Mouse (Mus musculus) bone marrow macrophage, adult 2 months (primary cell): ENCODE results near the gene Pkig. TPM values are rescaled to one million over a fixed set of nuclear protein-coding genes. Genes with fewer than 3 reads are reported as not detected.
"Not testable (repeated sequence)": the region's sequence is repeated elsewhere in the genome, so short reads cannot be mapped to it uniquely, and the experiment has no call there.

Experiments used
- H3K27ac ChIP-seq: 2 replicates; pipeline ENCODE4 v1.5.1; 2012; ENCODE audit warnings: low read depth, low read length; ENCODE audit not compliant: insufficient read depth
- H3K4me1 ChIP-seq: 2 replicates; pipeline ENCODE4 v1.6.1; 2012; ENCODE audit warnings: low read length; ENCODE audit not compliant: control insufficient read depth, insufficient read depth
- H3K4me3 ChIP-seq: 2 replicates; pipeline ENCODE4 v1.5.1; 2012; ENCODE audit warnings: mild to moderate bottlenecking, low read length, moderate library complexity; ENCODE audit not compliant: insufficient read depth
- CTCF ChIP-seq: IDR thresholded peaks from 2 replicates; pipeline ENCODE4 v1.5.1; 2012; ENCODE audit warnings: low read depth, mild to moderate bottlenecking, low read length, moderate library complexity
- POLR2A ChIP-seq: IDR thresholded peaks from 2 replicates; pipeline ENCODE4 v1.6.1; 2012; ENCODE audit warnings: mild to moderate bottlenecking, low read depth, low read length, borderline replicate concordance
- polyA plus RNA-seq: library from polyadenylated mRNA; stranded (reverse); fragments of >200 nt; gene quantifications from 2 replicates; pipeline ENCODE4 v1.2.4, GENCODE M21; 2012; ENCODE audit not compliant: missing spikeins, insufficient read depth, insufficient read length

Pkig gene
- polyA plus RNA-seq, 1 experiment, result 83.8 TPM

DNA sequence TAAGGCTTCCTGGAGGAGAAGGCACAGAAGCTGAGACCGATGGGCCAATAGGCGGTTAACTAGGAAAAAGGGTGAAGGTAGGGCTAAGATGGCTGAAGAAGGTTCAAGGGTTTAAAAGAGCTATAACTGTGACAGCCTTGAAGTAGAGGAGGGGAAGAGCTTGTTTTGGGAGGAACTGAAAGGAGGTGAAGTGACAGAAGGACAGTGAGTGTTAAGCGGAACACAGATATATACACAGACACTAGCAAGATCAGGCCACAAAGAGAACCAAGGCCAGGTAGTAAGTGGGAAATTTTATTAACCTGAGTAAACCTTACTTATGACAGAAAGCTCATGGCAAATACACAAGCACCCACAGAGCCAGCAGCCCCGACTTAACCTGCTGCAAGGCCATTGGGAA is 18.1 kb downstream of the Pkig start:
- no peak overlapping the region for H3K4me3 ChIP-seq
- peak overlapping the region; percentile 46 for H3K27ac ChIP-seq
- no peak for TF ChIP-seq CTCF
- TF ChIP-seq POLR2A, result no peak
- H3K4me1 ChIP-seq, result peaks cover 45% of the 10 kb centered on the region

DNA sequence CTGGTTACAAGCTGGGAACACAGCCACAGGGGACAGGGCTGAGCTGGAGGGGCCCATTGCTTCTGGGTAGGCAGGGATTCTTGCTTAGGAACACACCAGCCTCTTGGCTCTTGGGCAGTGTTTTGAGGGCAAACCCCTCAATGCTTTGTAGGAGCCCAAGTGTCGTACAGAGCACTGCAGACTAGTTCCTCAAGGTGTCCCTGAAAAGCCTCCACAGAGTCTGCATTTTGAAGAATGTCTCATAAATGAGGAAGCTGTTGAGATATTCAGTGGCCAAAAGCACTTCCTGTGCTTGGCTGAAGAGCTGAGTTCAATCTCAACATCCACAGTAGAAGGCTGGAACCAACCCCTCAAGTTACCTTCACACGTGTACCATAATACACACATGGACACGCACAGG is 18.6 kb downstream of the Pkig start:
- Histone ChIP-seq H3K27ac (peak overlapping the region; percentile 47), H3K4me1 (peaks cover 43% of the 10 kb centered on the region), H3K4me3 (no peak overlapping the region)
- TF ChIP-seq CTCF, result no peak
- no peak for TF ChIP-seq POLR2A

DNA sequence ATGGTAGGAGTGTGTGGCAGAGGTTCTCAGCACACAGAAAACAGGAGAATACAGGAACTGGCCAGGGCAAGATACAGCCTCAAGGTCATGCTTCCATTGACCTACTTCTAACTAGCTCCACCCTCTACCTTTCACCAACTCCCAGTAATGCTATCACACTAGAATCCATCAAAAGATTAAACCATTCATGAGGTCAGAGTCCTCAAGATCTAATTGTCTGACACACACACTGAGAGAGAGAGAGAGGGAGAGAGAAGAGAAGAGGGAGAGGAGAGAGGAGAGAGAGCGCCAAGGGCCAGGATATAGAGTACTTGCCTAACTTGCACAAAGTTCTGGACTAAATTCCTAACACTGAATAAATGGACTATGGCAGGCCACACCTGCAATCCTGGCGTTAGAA is 24.2 kb downstream of the Pkig start:
- Histone ChIP-seq H3K27ac (no peak overlapping the region), H3K4me3 (no peak overlapping the region), H3K4me1 (peaks cover 36% of the 10 kb centered on the region)
- no peak for TF ChIP-seq CTCF
- TF ChIP-seq POLR2A, result no peak

DNA sequence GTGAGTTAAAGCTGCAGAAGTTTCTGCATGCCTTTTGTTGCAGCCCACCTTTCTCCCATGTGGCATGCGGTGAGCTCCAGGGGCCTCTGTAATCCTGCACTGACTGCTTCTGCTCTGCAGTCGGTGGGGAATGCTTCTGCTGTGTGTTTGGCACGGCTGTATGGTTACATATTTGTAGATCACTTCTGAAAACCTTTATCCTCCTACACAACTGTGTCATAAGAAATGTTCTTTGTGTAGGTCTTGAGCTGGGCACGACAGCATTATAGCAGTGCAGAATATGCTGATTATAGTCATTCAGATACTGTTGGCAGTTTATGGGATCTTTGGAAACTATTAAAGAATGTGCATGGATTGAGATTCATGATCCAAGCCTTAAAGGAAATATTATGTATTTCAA is 27.1 kb downstream of the Pkig start:
- Histone ChIP-seq H3K27ac (no peak overlapping the region), H3K4me1 (peaks cover 26% of the 10 kb centered on the region), H3K4me3 (no peak overlapping the region)
- TF ChIP-seq CTCF, result no peak
- TF ChIP-seq POLR2A, result no peak

DNA sequence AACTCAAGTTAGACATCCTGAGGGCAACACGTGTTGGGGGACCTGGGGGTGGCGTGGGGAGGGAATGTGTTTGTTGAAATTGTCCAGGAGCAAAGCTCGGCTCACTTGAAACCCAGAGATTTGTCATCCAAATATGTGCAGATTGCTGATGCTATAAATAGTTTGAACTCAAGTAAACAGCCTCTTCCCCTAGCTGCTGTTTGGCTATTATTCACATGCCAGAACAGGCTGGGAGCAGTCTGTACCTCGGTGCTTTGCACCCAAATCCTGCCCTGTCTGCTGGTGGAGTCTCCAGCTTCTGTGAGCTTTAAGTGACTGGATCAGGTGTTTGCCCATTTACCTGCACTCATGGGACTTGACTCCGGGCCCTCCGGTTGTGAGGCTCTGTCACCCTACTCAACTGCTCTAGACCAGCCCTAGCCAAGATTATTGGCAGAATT is 27.6 kb downstream of the Pkig start:
- Histone ChIP-seq H3K4me1 (peaks cover 26% of the 10 kb centered on the region), H3K4me3 (no peak overlapping the region), H3K27ac (peak overlapping the region; percentile 25)
- TF ChIP-seq POLR2A (no peak), CTCF (no peak)

DNA sequence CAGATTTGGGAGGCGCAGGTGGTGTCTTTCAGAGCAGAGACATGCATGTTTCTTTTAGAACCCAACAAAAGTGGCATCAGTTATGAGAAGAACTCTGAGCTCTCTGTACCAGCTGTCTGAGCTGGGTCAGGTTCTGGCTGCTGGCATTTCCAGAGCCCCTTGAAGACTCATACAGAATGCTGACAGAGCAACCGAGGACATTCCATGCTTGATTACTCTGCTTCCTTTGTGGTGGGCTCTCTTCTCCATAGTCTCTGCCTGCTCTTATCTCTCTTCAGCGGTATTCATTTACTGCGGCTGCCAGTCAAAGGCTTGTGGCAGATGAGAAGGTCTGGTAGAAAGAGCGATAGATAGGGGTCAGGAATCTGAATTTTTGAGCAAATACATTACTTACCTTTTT is 28.0 kb downstream of the Pkig start:
- Histone ChIP-seq H3K4me3 (no peak overlapping the region), H3K4me1 (peaks cover 26% of the 10 kb centered on the region), H3K27ac (peak overlapping the region; percentile 25)
- TF ChIP-seq POLR2A, result no peak
- TF ChIP-seq CTCF, result no peak

DNA sequence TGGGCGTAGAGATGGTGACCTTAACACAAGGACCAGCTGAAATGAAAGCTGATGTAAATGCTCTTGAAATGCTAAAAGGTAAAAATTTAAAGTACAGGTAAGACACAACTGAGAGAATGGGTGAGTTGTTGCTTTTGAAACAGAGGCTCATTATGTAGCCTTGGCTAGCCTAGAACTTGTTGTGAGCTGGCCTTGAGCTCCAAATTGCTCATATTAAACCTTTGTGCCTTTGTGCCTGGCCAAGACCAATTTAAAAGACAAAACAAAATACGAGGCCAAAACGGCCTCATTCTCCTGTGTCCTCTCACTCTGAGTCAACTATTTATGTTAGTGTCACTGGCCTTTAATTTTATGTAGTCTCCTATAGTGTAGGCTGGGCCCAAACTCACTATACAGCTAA is 28.7 kb downstream of the Pkig start:
- Histone ChIP-seq H3K27ac (no peak overlapping the region), H3K4me3 (no peak overlapping the region), H3K4me1 (peaks cover 26% of the 10 kb centered on the region)
- TF ChIP-seq POLR2A, result no peak
- no peak for TF ChIP-seq CTCF

DNA sequence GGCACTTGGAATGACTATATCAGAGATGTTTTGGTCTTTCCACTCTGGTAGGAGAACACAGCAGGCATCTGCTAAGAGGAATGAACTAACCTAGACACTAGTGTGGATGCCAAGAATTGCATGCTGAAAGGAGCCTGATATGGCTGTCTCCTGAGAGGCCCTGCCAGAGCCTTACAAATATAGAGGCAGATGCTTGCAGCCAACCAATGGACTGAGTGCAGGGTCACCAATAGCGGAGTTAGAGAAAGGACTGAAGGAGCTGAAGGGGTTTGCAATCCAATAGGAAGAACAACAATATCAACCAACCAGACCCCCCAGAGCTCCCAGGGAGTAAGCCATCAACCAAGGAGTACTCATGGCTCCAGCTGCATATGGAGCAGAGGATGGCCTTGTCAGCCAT is 30.2 kb downstream of the Pkig start:
- not testable (repeated sequence) for H3K27ac ChIP-seq, H3K4me3 ChIP-seq
- peaks cover 24% of the 10 kb centered on the region for H3K4me1 ChIP-seq

DNA sequence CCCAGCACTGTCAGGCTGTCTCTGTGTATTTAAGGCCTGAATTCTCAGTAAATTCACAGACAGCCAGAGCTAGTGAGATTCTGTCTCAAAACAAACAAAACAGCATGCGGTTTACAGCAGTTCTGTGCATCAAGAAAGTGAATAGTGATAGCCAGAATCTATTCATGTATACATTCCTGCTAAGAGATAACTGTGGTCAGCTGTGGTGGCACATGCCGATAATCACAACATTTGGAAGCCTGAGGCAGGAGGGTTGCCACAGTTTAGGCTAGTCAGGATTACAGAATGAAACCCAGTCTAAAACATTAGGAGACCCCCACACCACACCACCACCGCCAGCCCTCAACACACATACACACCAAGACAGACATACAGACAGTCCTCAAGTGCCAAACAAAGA is 31.6 kb downstream of the Pkig start:
- peaks cover 23% of the 10 kb centered on the region for H3K4me1 ChIP-seq
- no peak overlapping the region for H3K27ac ChIP-seq
- H3K4me3 ChIP-seq, result no peak overlapping the region
- TF ChIP-seq POLR2A (no peak), CTCF (no peak)

DNA sequence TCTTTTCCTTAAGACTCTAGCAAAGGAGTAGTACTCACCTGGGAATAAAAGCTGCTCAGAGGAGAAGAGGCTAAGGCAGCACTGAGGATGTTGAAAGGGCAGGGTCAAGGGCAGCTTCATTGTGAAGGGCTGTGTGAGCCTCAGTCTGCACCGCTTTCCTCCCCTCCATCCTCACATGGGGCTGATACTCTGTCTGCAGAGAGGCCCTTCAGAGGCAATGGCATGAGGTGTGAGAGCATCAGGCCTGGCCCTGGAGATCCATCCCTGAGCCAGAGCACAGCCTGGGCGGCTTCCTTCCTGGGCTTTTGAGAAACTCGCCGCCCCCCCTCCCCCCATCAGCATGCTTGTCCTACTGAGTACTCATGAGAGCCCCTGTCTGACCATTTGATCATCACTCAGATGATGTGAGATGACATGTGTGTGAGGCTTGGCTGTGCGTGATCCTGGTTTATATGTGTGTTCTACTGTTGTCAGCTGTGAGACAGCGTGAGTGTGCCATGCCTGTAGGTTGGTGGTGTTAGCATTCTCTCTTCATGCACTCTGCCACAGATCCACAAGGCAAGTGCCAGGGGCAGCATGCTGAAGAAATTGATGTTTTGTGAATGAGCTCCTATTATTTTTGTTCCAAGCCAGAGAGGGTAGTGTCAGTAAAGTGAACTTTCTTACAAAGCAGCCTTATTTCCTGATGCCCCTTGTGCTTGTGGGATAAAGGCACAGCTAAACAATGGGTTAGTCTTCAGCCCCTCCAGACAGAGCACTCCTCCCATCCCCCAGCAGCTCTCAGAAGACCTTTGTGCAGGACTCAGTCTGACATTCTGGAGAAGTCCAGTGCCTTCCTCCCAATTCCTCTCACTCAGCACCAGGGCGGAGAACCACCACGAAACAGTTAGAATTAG is 32.5 kb downstream of the Pkig start:
- H3K4me3 ChIP-seq, result no peak overlapping the region
- peaks cover 17% of the 10 kb centered on the region for H3K4me1 ChIP-seq
- H3K27ac ChIP-seq, result no peak overlapping the region
- TF ChIP-seq CTCF, result no peak
- TF ChIP-seq POLR2A, result no peak

DNA sequence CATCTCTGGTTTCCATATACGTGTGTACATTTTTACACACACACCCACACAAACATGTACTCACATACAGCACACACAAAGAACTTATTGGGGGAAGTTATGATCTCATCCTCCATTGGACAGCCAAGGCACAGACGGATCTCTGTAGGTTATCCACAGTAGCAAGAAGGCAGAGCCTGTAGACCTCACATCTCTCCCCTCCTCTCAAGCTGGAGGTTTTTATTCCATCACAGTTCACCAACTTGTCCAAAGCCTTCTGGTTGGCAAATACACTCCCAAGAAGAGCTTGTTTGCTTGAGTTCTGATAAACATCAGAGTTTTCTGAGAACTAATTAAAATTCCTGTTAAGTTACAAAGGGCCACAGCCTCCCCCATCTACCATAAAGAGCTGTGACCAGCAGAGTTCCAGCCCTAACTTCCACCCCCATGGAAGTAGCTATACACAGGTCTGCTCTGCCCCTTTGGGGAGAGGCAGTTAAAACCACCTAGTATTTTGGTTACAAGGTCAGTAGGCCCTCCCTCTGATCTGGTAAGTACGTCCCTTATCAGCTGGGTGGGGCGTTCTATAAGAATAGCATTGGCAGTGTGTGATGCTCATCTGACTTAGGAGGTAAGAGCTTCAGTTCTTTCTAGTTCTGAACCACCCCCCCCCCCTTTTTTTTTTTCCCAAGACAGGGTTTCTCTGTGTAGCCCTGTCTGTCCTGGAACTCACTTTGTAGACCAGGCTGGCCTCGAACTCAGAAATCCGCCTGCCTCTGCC is 33.8 kb downstream of the Pkig start:
- Histone ChIP-seq H3K4me3 (no peak overlapping the region), H3K4me1 (peaks cover 19% of the 10 kb centered on the region), H3K27ac (no peak overlapping the region)
- TF ChIP-seq POLR2A, result no peak
- TF ChIP-seq CTCF, result no peak
